Mouse (Mus musculus) right cerebral cortex, postnatal 10 days (tissue): ENCODE results near the gene Btbd17.

Experiments
- DNase-seq, 2 experiments: peaks; one replicate each; pipeline ENCODE4 v3.0.0; 2021; ENCODE audit warnings: low spot score in 2 of 2

The Btbd17 gene

DNA sequence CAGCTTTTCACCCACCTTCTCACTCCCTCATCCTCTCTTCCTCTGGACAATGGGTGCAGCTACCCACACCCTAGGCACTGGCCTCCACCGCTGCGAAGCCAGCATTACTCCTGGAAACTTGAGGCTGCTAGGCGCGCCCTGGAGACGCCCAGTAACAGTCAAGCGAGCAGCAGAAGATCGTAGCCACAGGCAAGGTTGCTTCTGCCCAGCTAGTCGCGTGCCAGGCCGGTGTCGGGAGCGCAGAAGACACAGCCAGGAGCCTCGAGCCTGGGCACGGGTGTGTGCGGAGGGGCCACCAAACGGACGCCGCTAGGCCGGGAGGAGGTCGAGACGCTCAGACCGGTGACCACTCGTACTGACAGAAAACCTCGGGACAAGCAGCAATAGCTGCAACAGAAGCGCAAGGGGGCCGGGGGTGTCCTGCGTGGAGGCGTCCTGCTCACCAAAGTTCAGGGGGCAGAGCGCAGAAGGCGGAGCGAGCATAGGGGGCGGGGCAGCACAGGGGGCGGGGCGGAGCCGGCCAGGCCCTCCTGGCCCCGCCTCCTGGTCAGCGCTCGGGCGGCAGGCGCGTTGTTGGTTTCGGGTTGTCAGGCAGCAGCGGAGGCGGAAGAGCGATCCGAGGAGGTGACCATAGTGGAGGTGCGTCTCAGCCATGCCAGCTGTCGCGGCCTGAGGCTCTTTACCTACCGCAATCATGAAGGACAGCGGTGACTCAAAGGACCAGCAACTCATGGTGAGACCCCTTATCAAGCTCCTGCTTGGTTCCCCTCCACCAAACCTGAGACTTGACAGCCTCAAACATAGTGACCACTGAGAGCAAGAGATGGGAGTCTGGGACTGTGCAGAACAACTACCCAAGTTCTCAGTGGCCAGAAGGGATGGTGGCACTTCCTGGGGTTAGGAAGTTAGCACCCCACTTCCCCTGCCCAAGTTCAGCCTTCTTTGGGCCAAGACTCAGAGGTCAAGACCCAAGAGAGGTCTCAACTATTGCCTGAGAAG, 30.6 kb downstream of the Btbd17 start, which contains the start of gene Kif19a:
Gene Kif19a (plus strand): TSS at position 569 of the 999 bp plus-strand sequence.
- DNase-seq = peak in 1 of 2 experiments; percentile 54

DNA sequence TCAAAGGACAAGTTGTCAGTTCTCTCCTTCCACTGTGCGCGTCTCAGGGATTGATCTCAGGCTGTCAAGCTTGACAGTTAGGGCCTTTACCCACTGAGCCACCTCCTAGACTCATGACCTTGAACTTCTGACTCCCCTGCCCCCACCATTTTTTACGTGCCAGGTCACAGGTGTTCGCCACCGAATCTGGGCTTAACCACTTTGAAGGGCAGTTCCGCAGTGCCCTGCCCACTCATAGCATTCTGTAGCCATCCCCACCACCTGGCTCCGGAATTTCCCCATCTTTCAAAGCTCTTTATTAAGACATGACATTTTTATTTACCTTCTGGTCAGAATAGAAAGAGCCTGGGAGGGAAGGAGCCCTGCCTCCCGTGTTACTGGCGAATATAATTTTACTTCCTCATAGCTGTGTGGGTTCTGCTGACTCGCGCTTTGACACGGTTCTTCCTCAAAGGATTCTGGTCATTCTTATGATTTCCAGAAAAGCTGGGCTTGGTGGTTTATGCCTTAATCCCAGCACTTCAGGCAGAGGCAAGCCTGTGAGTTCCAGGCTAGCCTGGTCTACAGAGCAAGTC, 48.1 kb downstream of the Btbd17 start:
- no peak for DNase-seq

DNA sequence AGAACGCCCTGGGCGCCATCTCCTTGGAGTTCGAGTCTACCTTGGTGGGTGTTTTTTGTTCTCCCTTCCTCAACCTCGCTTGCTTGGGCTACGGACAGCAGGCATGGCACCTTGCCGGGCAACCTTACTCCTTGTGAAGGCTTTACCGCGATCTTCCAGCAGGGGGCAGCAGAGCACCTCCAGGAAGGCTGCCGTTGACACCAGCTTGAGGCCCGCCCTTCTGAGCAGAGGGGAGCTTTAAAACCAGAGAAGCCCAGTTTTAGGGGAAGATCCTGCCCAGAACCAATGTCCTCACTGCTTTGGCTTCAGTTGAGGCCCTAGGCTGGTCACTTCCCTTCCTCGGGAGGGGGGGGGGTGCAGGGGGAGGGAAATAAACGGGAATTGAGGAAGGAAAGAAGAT, 50.6 kb downstream of the Btbd17 start:
- peak; percentile 89 to 93 for DNase-seq

DNA sequence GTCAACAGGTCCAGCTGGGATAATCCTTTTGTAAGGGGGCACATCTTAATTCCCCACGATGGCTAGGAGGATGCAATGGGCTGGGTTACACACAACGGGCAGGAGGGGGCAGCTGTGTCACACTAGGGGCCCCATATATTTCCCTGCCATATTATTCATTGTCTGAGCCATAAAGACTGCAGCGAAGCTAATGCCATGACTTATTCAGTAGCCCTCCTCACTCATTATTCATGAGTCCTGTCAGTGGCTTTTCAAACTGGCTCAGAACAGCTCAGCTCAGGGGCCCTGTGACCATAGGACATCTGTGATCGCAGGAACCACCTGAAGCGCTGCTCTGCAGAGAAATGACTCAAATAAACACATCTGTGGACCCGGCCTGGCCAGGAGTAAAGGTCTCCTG, 54.3 kb downstream of the Btbd17 start:
- DNase-seq = no peak
